Mouse (Mus musculus): ENCODE measurements around the gene Pdcl2.

- TF ChIP-seq CTCF (IDR thresholded peaks at IDR 0.05; ENCODE audit: extremely low read depth, insufficient read depth, insufficient read length, insufficient replicate concordance) (no peak), POLR2A (IDR thresholded peaks at IDR 0.05; ENCODE audit: low read depth, low read length) (no peak)
These were observed 6.1 kb upstream of the Pdcl2 start for GRCm38 (mm10) chr5:76337100-76337499.

All from spleen, adult 2 months (tissue).